Mouse (Mus musculus) adipocyte (in vitro differentiated cells): ENCODE results near the gene Asb8.

Experiments
- DNase-seq: peaks from one replicate; pipeline ENCODE4 v3.0.0-alpha.2; 2016; ENCODE audit warnings: low spot score

The Asb8 gene

GRCm38 (mm10) chr15:98114852-98115778 is 50.3 kb downstream of the Asb8 start:
- no peak for DNase-seq

- DNase-seq = no peak
Observed at GRCm38 (mm10) chr15:98114098-98114851, 51.1 kb downstream of the Asb8 start.

- DNase-seq = no peak
Observed at GRCm38 (mm10) chr15:98111791-98112190, 53.6 kb downstream of the Asb8 start.

GRCm38 (mm10) chr15:98108297-98109152 is 56.9 kb downstream of the Asb8 start:
- peak; percentile 89 for DNase-seq

GRCm38 (mm10) chr15:98107703-98108296 is 57.6 kb downstream of the Asb8 start:
- no peak for DNase-seq

GRCm38 (mm10) chr15:98107230-98107629 is 58.2 kb downstream of the Asb8 start:
- DNase-seq = no peak

- DNase-seq = no peak
Observed at GRCm38 (mm10) chr15:98106506-98106905, 58.9 kb downstream of the Asb8 start.

GRCm38 (mm10) chr15:98102401-98102800 is 63.0 kb downstream of the Asb8 start:
- no peak for DNase-seq

- peak; percentile 57 for DNase-seq
Observed at GRCm38 (mm10) chr15:98098519-98098918, 66.9 kb downstream of the Asb8 start.

- no peak for DNase-seq
Observed at GRCm38 (mm10) chr15:98096957-98097356, 68.5 kb downstream of the Asb8 start.

GRCm38 (mm10) chr15:98094905-98095304 is 70.5 kb downstream of the Asb8 start:
- DNase-seq = no peak

GRCm38 (mm10) chr15:98093121-98094011 is 72.1 kb downstream of the Asb8 start, which contains the start of gene Senp1:
Senp1 (minus strand) TSS chr15:98093744.
- peak; percentile 94 for DNase-seq

GRCm38 (mm10) chr15:98092372-98093120 is 72.9 kb downstream of the Asb8 start, which contains the start of gene Pfkm:
Pfkm (plus strand) TSS chr15:98092589.
- DNase-seq = peak; percentile 19

GRCm38 (mm10) chr15:98091841-98092240 is 73.6 kb downstream of the Asb8 start:
- DNase-seq = no peak

- DNase-seq = peak; percentile 59
Observed at GRCm38 (mm10) chr15:98089421-98090183, 75.8 kb downstream of the Asb8 start.

- DNase-seq = no peak
Observed at GRCm38 (mm10) chr15:98088889-98089288, 76.5 kb downstream of the Asb8 start.
